12 mouse cellular contexts compared by ENCODE assay signal in the genomic region with DNA sequence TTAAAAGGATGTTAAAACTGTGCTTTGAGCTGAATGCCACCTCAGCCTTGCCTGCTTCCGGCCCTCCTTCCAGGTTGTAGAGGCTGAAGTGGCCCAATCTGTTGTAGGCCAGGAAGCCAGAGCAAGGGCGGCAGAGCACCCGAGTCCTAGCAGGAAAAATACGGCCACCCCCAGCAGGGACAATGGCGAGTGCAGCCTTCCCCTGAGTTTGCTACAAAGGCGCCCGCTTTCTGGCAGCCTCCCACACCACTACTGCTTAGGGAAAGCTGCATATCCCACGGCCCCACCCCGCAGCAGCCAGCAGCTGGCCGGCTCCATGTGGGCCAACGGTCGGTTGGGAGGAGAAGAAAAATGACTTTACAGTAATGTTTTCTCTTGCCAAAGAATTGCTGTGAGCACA.
A peak's percentile ranks its signal among the peaks of the same experiment; 100 is the strongest.
DNase-seq lines count a peak whose midpoint lies in the region; ATAC-seq lines count a peak whose summit lies in the region.
"Had no signal": no experiment of that assay in that cellular context is flagged by ENCODE, and none has a peak within 500 bp of the region (broad histone marks: within the 10 kb centered on the region; RNA-seq: fewer than 3 reads in every experiment).

No protein-coding gene starts in this region.

- intact Hi-C loops in heart, postnatal 14 days (cut with DNase I) = no loop called here

- no peaks in the 10 kb centered on the region for H3K9me3 ChIP-seq in heart, embryonic 10.5 days
- H3K9me3 ChIP-seq in neural tube, embryonic 11.5 days (ENCODE audit: control insufficient read depth, low read length) = no peaks in the 10 kb centered on the region
- no peaks in the 10 kb centered on the region for H3K9me3 ChIP-seq in neural tube, embryonic 15.5 days (replicated peaks)
- H3K9me3 ChIP-seq in intestine, embryonic 16.5 days (ENCODE audit: control insufficient read depth, low read length) = no peaks in the 10 kb centered on the region
- H3K9me3 ChIP-seq: G1E; limb, embryonic 12.5 days had no signal

- 63% methylated on average over 12 of the region's 12 CpGs for WGBS in heart, embryonic 10.5 days
- WGBS in neural tube, embryonic 11.5 days = 44% methylated on average over 12 of the region's 12 CpGs
- 47% methylated on average over 12 of the region's 12 CpGs for WGBS in neural tube, embryonic 15.5 days
- WGBS in intestine, embryonic 16.5 days = 69% methylated on average over 12 of the region's 12 CpGs

- H3K4me3 ChIP-seq in heart, embryonic 10.5 days = no peak overlapping the region
- H3K4me3 ChIP-seq in neural tube, embryonic 11.5 days (ENCODE audit: low read depth, low read length) = no peak overlapping the region
- no peak overlapping the region for H3K4me3 ChIP-seq in neural tube, embryonic 15.5 days (replicated peaks)
- no peak overlapping the region for H3K4me3 ChIP-seq in intestine, embryonic 16.5 days (ENCODE audit: low read length)
- H3K4me3 ChIP-seq: limb, embryonic 12.5 days; myocyte had no signal

- H3K9ac ChIP-seq in neural tube, embryonic 11.5 days (ENCODE audit: low read length) = no peak overlapping the region
- H3K9ac ChIP-seq in neural tube, embryonic 15.5 days (replicated peaks) = no peak overlapping the region
- no peak overlapping the region for H3K9ac ChIP-seq in intestine, embryonic 16.5 days (ENCODE audit: low read depth, low read length)
- H3K9ac ChIP-seq: limb, embryonic 12.5 days had no signal

- H3K4me2 ChIP-seq in neural tube, embryonic 11.5 days (ENCODE audit: low read depth) = no peak overlapping the region
- H3K4me2 ChIP-seq in neural tube, embryonic 15.5 days = no peak overlapping the region
- H3K4me2 ChIP-seq in intestine, embryonic 16.5 days (ENCODE audit: low read depth, low read length) = no peak overlapping the region
- H3K4me2 ChIP-seq: limb, embryonic 12.5 days had no signal

- no peaks in the 10 kb centered on the region for H3K36me3 ChIP-seq in heart, embryonic 10.5 days
- no peaks in the 10 kb centered on the region for H3K36me3 ChIP-seq in neural tube, embryonic 11.5 days (ENCODE audit: control insufficient read depth, insufficient read depth, low read length)
- no peaks in the 10 kb centered on the region for H3K36me3 ChIP-seq in neural tube, embryonic 15.5 days
- no peaks in the 10 kb centered on the region for H3K36me3 ChIP-seq in intestine, embryonic 16.5 days (ENCODE audit: control insufficient read depth, insufficient read depth, low read length)
- H3K36me3 ChIP-seq: G1E; limb, embryonic 12.5 days had no signal

- H3K4me1 ChIP-seq in heart, embryonic 10.5 days = no peaks in the 10 kb centered on the region
- H3K4me1 ChIP-seq in neural tube, embryonic 11.5 days (ENCODE audit: control insufficient read depth, insufficient read depth, low read length) = no peaks in the 10 kb centered on the region
- no peaks in the 10 kb centered on the region for H3K4me1 ChIP-seq in neural tube, embryonic 15.5 days
- no peaks in the 10 kb centered on the region for H3K4me1 ChIP-seq in intestine, embryonic 16.5 days (ENCODE audit: control insufficient read depth, insufficient read depth, low read length)
- H3K4me1 ChIP-seq: limb, embryonic 12.5 days had no signal

- peak; percentile 1 for DNase-seq in adrenal gland, postnatal 25 days
- no peak for DNase-seq in adrenal gland, adult 2 months
- peak; percentile 31 to 33 for DNase-seq in heart, postnatal 14 days
- no peak for DNase-seq in heart, embryonic 10.5 days (ENCODE audit: low spot score)
- peak; percentile 13 for DNase-seq in neural tube, embryonic 11.5 days (ENCODE audit: low spot score)
- DNase-seq in heart, postnatal 4 days = peak; percentile 4

- no peaks in the 10 kb centered on the region for H3K27me3 ChIP-seq in heart, embryonic 10.5 days (ENCODE audit: insufficient read depth, poor library complexity, severe bottlenecking)
- no peaks in the 10 kb centered on the region for H3K27me3 ChIP-seq in neural tube, embryonic 11.5 days (ENCODE audit: control insufficient read depth, insufficient read depth, low read length)
- H3K27me3 ChIP-seq in neural tube, embryonic 15.5 days (replicated peaks) = no peaks in the 10 kb centered on the region
- H3K27me3 ChIP-seq in intestine, embryonic 16.5 days (replicated peaks; ENCODE audit: control insufficient read depth, insufficient read depth, low read length) = no peaks in the 10 kb centered on the region
- H3K27me3 ChIP-seq: limb, embryonic 12.5 days had no signal

- no peak overlapping the region for H3K27ac ChIP-seq in heart, embryonic 10.5 days
- H3K27ac ChIP-seq in neural tube, embryonic 11.5 days (ENCODE audit: low read depth, low read length) = no peak overlapping the region
- H3K27ac ChIP-seq in neural tube, embryonic 15.5 days (replicated peaks) = no peak overlapping the region
- no peak overlapping the region for H3K27ac ChIP-seq in intestine, embryonic 16.5 days (ENCODE audit: low read length)
- H3K27ac ChIP-seq: kidney, postnatal 0 days; limb, embryonic 12.5 days had no signal

- ATAC-seq in neural tube, embryonic 11.5 days (ENCODE audit: insufficient read depth, low FRiP score, low TSS enrichment) = no peak
- ATAC-seq in neural tube, embryonic 15.5 days (ENCODE audit: low FRiP score) = no peak
- ATAC-seq in intestine, embryonic 16.5 days = no peak

Comparison
In these comparisons a context has a peak if more than half of its experiments do, and no peak if none do; other contexts are left out.
1. DNase-seq: peak in adrenal gland, postnatal 25 days (single experiment), heart, postnatal 14 days (2 of 2), neural tube, embryonic 11.5 days (single experiment) and heart, postnatal 4 days (single experiment); none in adrenal gland, adult 2 months (single experiment) and heart, embryonic 10.5 days (single experiment).